Mouse (Mus musculus) neural tube, embryonic 15.5 days (tissue): Measurements from ENCODE around the gene Notch1. TPM values are rescaled to one million over a fixed set of nuclear protein-coding genes. Genes with fewer than 3 reads are reported as not detected.

Experiments
- ATAC-seq: fragments of 200-750 bp; cut with Nextera tagmentation; 2 replicates; pipeline ENCODE4 v1.8.0; 2017; ENCODE audit warnings: mild to moderate bottlenecking, moderate TSS enrichment, moderate library complexity; ENCODE audit not compliant: low FRiP score
- H3K27ac ChIP-seq: fragments of 300-500 bp; sonication (generic); replicated peaks from 2 replicates; pipeline ENCODE4 v1.5.1; 2015; ENCODE audit warnings: mild to moderate bottlenecking, inconsistent platforms
- H3K27me3 ChIP-seq: fragments of 300-500 bp; sonication (generic); replicated peaks from 2 replicates; pipeline ENCODE4 v1.6.1; 2015; ENCODE audit warnings: inconsistent platforms
- H3K36me3 ChIP-seq: fragments of 300-500 bp; sonication (generic); 2 replicates; pipeline ENCODE4 v1.6.1; 2015; ENCODE audit warnings: inconsistent platforms
- H3K4me1 ChIP-seq: fragments of 300-500 bp; sonication (generic); 2 replicates; pipeline ENCODE4 v1.6.1; 2015; ENCODE audit warnings: inconsistent platforms
- H3K4me2 ChIP-seq: fragments of 300-500 bp; sonication (generic); 2 replicates; pipeline ENCODE4 v1.6.1; 2015; ENCODE audit warnings: inconsistent platforms, mild to moderate bottlenecking, moderate library complexity
- H3K4me3 ChIP-seq: fragments of 300-500 bp; sonication (generic); replicated peaks from 2 replicates; pipeline ENCODE4 v1.5.1; 2015; ENCODE audit warnings: mild to moderate bottlenecking, inconsistent platforms
- H3K9ac ChIP-seq: fragments of 300-500 bp; sonication (generic); replicated peaks from 2 replicates; pipeline ENCODE4 v1.6.1; 2015; ENCODE audit warnings: mild to moderate bottlenecking, inconsistent platforms
- H3K9me3 ChIP-seq: fragments of 300-500 bp; sonication (generic); replicated peaks from 2 replicates; pipeline ENCODE4 v1.6.1; 2016; ENCODE audit warnings: inconsistent platforms
- WGBS: fragments of 180-500 bp; shearing (Covaris S2); methylation state at CpG from one replicate; pipeline ENCODE4 v1.1.7; 2015; ENCODE audit warnings: mixed read lengths; 5-methylcytosine and 5-hydroxymethylcytosine counted together
- polyA plus RNA-seq: library from polyadenylated mRNA; unstranded; fragments of >200 nt; fragmentation: Nextera tagmentation; extraction: Ambion mirVana; gene quantifications from 2 replicates; pipeline ENCODE4 v1.2.1, GENCODE M21; 2015

Notch1 gene
- polyA plus RNA-seq, 1 experiment from 2014 or later, result 11.7 TPM

DNA sequence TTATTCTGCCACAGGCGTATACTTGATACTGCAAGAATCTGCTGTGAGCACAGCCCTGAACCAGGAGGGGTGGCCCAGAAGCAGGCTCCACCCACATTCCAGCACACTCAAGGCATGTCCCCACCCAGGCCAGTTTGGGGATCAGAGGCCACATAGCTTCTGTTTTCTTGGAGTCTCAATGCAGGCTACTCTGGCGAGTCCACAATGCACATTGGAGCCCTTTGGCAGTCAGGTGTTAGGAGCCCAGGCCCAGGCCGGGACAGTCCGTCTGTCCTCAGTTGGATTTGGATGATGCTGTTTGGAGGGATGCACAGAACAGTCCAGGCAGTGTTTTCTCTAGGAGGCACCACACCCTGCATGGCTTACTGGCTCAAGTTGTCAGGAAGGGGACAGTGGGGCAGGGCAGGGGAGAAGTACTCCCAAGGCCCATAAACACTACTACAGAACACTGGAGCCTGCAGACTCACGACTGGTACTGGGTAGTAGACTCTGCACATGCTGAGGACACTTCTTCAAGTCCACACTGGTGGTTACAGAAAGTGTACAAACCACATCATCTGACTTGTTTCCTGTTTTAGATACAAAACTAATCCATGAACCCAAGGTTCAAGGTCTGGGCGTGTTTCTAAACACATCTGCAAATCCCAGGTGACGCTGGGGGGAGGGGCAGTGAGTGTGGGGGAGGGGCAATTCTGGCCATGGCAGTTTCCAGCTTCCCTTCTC lies 57.9 kb downstream of the Notch1 start:
- H3K9ac ChIP-seq, result no peak overlapping the region
- H3K9me3 ChIP-seq, result no peaks in the 10 kb centered on the region
- WGBS, result 49% methylated on average over 7 of the region's 7 CpGs
- ATAC-seq, result 0 out of 2 replicates have a peak, but pooled peaks have one; percentile 21
- H3K27ac ChIP-seq, result 0 out of 2 replicates have a peak overlapping the region, but pooled peaks have one; percentile 19
- H3K4me1 ChIP-seq, result peaks cover 8% of the 10 kb centered on the region; the same call in 1 of the 2 replicates
- H3K4me3 ChIP-seq, result no peak overlapping the region
- H3K4me2 ChIP-seq, result no peak overlapping the region
- H3K36me3 ChIP-seq, result peaks cover 22% of the 10 kb centered on the region
- no peaks in the 10 kb centered on the region for H3K27me3 ChIP-seq

DNA sequence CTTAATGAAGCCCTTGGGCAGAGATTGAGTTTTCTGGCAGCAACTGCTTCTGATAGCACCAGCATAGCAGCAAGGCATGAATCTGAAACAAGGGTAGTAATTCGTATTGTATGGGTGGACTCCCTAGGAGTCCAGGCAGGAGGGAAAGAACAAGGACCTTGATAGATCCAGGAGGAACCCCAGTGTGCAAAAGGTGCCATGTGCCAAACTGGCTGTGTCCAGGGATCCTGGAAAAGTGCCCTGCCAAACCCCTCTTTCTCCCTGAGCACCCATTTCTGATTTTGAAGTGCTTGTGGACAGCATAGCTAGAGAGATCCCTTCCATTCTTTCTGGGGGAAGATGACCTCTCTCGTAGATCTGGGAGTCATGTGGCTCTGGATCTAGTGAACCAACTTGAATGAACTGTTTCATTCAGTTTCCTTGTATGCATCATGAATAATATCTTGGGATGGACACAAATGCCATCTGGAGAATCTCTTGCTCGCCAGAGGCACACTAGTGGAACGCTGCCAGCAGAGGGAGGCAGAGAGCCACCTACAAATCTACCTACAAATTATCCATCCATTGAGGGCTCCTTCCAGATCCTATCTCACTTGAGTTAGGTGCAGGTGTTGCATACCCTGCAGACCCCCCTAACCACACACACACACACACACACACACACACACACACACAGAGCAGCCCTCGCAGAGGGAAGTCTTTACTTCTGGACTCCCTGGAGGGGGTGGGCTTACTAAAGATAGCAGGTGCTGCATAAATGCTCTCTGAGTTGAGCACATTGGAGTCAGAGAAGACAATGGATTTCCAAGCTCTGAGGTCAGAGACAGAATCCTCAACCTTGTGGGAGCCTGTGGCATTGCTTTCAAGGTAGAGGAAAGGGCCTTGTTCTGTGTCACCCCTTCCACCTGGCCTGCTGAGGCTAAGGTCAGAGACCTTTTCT lies 67.1 kb downstream of the Notch1 start:
- Histone ChIP-seq H3K9ac (0 out of 2 replicates have a peak overlapping the region, but pooled peaks have one; percentile 3), H3K4me1 (peaks cover 39% of the 10 kb centered on the region), H3K9me3 (no peaks in the 10 kb centered on the region), H3K4me2 (no peak overlapping the region; the same call in 1 of the 2 replicates), H3K4me3 (no peak overlapping the region), H3K27me3 (no peaks in the 10 kb centered on the region), H3K36me3 (no peaks in the 10 kb centered on the region), H3K27ac (no peak overlapping the region)
- no peak for ATAC-seq
- WGBS, result 23% methylated on average over 5 of the region's 5 CpGs

DNA sequence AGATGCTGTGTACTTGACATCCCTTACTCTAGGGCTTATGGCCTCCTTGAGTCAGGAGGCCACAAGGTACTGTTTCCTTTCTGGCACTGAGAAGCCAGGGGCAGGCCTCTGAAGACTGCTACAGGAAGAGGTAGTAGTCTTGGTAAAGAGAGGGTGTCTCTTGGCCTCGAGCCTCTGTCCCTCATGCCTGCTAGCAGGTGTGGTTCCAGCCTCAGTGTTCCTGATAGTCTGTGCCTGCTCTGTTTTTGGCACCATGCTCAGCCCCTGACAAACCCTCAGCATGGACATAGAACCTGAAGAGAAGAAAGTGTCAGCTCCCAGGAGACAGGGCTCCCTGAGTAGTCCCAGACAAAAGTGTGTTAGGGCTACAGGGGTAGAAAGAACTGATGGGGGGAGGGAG lies 69.0 kb downstream of the Notch1 start:
- no peak overlapping the region for H3K4me2 ChIP-seq
- ATAC-seq, result no peak
- no peak overlapping the region for H3K27ac ChIP-seq
- no peaks in the 10 kb centered on the region for H3K9me3 ChIP-seq
- H3K4me3 ChIP-seq, result no peak overlapping the region
- H3K27me3 ChIP-seq, result no peaks in the 10 kb centered on the region
- H3K36me3 ChIP-seq, result no peaks in the 10 kb centered on the region
- WGBS, result 84% methylated on average over 1 of the region's 1 CpGs
- H3K4me1 ChIP-seq, result peaks cover 56% of the 10 kb centered on the region
- peak overlapping the region; percentile 34; the same call in 1 of the 2 replicates for H3K9ac ChIP-seq

DNA sequence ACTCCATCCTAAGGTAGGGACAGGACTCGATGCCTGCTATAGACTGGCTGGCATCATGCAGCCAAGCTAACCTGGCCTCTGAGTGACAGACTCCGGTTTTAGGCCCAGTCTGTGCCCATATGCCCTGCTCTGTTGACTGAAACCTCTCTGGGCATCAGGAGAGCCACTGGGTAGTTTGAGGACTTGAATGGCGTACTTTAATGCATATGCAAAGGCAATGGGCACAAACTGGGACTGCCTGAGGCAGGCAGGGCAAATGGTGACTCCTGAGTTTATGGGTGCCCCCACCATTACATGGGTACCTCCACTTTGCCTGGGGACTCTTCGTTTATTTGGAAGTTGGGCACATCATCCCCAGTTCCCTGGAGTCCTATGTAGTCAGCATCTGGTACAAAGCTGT lies 69.8 kb downstream of the Notch1 start:
- peak overlapping the region; percentile 93 for H3K4me2 ChIP-seq
- H3K36me3 ChIP-seq, result peaks cover 2% of the 10 kb centered on the region
- H3K9me3 ChIP-seq, result no peaks in the 10 kb centered on the region
- H3K27ac ChIP-seq, result peak overlapping the region; percentile 94; the same call in 1 of the 2 replicates
- no peaks in the 10 kb centered on the region for H3K27me3 ChIP-seq
- WGBS, result 67% methylated on average over 4 of the region's 4 CpGs
- peak overlapping the region; percentile 70 for H3K9ac ChIP-seq
- peaks cover 62% of the 10 kb centered on the region for H3K4me1 ChIP-seq
- H3K4me3 ChIP-seq, result peak overlapping the region; percentile 68
- no peak for ATAC-seq

DNA sequence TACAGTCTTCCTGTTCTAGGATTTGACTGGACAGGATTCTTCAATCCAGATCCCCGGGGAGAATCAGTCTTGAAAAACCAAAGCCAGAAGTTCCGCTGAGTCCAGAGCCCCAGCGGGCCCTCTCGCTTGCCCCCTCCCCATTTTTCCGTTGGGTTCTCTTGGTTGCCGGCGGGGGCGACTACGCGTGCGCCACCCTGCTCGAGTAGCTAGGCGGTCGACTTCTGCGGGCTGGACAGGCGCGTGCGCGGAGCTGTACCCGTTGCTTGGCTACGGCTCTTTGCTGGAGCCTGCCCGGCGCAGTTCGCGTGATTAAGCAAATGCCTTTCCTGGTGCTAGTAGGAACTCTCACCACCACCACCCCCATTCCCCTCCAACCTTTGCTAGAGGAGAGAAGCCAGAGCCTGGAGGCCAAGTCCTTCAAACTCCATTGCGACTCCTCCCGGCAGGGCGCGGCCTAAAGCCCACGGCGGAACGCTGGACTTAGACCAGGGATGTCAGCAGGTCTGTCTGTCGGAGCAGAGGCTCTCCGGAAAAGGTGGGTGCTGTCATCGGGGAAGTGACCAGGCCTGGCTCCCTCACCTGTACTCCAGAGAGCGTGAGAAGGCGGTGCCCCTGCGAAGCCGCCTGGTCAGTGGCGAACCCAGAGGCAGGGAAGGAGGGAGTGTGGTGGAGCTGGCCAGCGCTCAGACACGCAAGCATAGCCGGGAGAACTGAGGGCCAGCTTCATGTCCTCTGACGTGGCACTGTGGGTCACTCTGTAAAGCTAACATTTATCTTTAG lies 70.6 kb downstream of the Notch1 start:
- H3K4me1 ChIP-seq, result peaks cover 64% of the 10 kb centered on the region
- peaks cover 10% of the 10 kb centered on the region for H3K36me3 ChIP-seq
- under 1% methylated on average over 44 of the region's 44 CpGs for WGBS
- peak overlapping the region; percentile 68 for H3K4me3 ChIP-seq
- no peaks in the 10 kb centered on the region for H3K9me3 ChIP-seq
- peak overlapping the region; percentile 70 for H3K9ac ChIP-seq
- peak; percentile 93 for ATAC-seq
- no peaks in the 10 kb centered on the region for H3K27me3 ChIP-seq
- H3K4me2 ChIP-seq, result peak overlapping the region; percentile 93
- H3K27ac ChIP-seq, result peak overlapping the region; percentile 94

DNA sequence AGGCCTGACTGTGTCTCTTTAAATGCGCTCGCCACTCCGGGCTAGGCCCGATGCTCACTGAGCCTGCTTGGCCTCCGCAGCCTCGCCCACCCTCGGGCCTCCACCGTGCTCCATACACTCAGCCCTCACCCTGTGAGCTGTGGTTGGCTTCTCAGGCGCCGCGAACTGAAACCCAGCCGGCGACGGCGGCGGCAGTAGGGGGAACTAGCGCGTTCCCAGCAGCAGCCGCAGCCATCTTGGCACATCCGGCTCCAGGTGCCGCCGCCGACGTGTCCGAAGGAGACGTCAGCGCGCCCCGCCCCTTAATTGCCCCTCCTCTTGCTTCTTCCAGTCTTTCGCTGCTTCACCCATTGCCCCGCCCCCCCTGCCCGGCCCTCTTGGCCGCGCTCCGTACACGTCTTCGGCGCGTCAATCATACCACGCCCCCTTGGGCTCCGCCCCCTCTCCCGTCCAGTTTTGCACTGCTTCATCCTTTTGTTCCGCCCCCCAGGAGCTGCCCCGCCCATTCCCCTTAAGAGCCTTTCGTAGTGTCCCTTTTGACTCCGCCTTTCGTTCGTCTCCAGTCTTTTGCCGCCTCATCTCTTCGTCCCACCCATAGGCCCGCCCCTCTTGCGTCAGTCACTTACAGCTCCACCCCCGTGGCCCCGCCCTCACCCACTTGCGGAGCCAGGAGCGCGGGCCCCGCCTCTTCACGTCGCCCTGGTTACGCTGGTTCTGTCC lies 71.4 kb downstream of the Notch1 start, which contains the start of gene Sec16a:
TSS of gene Sec16a (minus strand) at position 271 of the 720 bp plus-strand sequence.
- under 1% methylated on average over 60 of the region's 61 CpGs for WGBS
- Histone ChIP-seq H3K9ac (peak within 1 kb of the TSS; percentile 74), H3K4me1 (peaks cover 64% of the 10 kb centered on the region)

DNA sequence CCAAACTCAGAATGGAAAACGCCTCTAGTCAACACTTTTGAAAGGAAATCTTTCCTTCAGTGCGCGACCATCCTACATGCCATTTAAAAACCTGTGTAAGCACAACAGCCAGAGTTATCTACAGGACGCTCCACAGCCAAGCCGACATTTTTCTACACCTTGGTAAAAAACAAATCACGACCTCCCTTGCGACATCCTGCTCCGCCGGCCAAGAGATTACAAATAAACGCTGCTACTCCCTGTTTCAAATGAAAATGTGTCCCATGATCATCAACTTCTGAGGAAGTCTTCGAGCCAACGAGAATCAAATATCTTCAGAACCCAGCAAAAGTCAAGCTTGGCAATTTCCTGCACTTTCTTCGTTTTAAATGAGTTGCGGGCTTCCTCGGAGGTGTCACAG lies 72.1 kb downstream of the Notch1 start:
- Histone ChIP-seq H3K27me3 (no peaks in the 10 kb centered on the region), H3K9ac (peak overlapping the region; percentile 74), H3K4me2 (peak overlapping the region; percentile 66), H3K4me3 (peak overlapping the region; percentile 68), H3K27ac (peak overlapping the region; percentile 88), H3K4me1 (peaks cover 59% of the 10 kb centered on the region), H3K36me3 (peaks cover 25% of the 10 kb centered on the region), H3K9me3 (no peaks in the 10 kb centered on the region)
- no peak for ATAC-seq
- 6% methylated on average over 15 of the region's 15 CpGs for WGBS

More for the DNA sequence above, 71.4 kb downstream of the Notch1 start, which contains the start of gene Sec16a:
- no peaks in the 10 kb centered on the region for H3K27me3 ChIP-seq
- no peaks in the 10 kb centered on the region for H3K9me3 ChIP-seq
- peak; percentile 95 for ATAC-seq
- peak within 1 kb of the TSS; percentile 94 for H3K27ac ChIP-seq
- peaks cover 17% of the 10 kb centered on the region for H3K36me3 ChIP-seq
- H3K4me3 ChIP-seq, result peak within 1 kb of the TSS; percentile 68
- peak within 1 kb of the TSS; percentile 93 for H3K4me2 ChIP-seq

DNA sequence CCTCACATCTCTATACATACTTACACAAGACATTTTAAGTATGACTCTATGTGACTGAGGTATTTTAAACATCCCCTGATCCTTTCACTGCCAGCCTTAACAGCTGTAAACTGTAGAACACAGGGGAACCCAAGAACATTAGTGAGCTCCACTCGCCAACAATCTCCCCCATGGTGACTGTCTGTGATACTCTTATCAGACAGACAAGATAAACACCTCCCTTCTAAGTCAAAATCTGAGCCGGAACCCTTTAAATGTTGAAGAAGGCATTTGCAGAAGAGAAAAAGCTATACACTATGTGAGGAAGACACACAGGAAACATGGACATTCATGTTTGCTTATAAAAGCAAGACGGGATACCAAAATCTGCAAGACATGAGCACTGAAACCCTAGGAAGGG lies 72.6 kb downstream of the Notch1 start:
- H3K4me2 ChIP-seq, result peak overlapping the region; percentile 66
- no peaks in the 10 kb centered on the region for H3K27me3 ChIP-seq
- peak overlapping the region; percentile 68 for H3K4me3 ChIP-seq
- H3K9ac ChIP-seq, result peak overlapping the region; percentile 74
- H3K36me3 ChIP-seq, result peaks cover 30% of the 10 kb centered on the region
- 57% methylated on average over 3 of the region's 3 CpGs for WGBS
- no peaks in the 10 kb centered on the region for H3K9me3 ChIP-seq
- H3K4me1 ChIP-seq, result peaks cover 59% of the 10 kb centered on the region
- ATAC-seq, result no peak
- H3K27ac ChIP-seq, result no peak overlapping the region

DNA sequence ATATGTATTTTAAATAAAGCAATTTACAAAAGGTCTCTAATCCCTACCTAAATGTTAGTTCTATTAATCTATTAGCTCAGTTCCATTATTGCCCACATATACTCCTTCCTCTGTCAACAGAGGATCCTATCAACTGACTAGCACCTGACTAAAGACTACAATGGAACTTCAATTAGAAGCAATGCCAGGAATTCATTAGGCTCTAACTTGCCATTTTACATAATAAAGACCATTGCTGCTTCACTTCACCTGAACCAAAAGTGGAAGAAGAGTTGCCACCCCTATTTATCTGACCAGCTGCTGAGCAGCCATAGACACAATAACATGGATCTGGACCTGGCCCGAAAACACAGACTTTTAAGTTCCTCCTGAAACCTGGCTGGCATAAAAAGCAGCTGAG lies 73.6 kb downstream of the Notch1 start:
- Histone ChIP-seq H3K4me3 (no peak overlapping the region), H3K27me3 (no peaks in the 10 kb centered on the region), H3K27ac (no peak overlapping the region), H3K4me2 (peak overlapping the region; percentile 66), H3K9me3 (no peaks in the 10 kb centered on the region), H3K4me1 (peaks cover 59% of the 10 kb centered on the region), H3K9ac (no peak overlapping the region), H3K36me3 (peaks cover 40% of the 10 kb centered on the region)
- ATAC-seq, result no peak
- 72% methylated on average over 1 of the region's 1 CpGs for WGBS

DNA sequence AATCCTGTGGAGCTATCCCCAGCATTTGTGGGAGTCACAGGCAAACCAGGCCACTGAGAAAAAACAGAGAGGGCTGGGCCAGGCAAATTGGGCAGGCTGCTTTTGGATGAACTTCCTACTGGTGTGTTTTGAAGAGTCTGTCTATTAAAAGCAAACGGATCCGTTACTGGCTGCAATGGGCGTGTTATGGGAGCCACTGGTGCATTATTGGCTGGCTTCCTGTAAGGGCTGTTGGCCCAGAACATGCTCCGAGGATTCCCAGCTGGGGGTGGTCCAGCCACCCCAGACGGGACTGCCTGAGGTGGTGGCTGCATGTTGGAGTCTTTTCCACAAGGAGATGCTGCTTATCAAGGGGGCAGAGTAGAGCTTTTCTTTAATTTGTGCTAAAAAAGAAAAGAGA lies 74.8 kb downstream of the Notch1 start:
- Histone ChIP-seq H3K4me3 (no peak overlapping the region), H3K4me2 (no peak overlapping the region), H3K4me1 (peaks cover 56% of the 10 kb centered on the region), H3K9ac (no peak overlapping the region), H3K27ac (no peak overlapping the region), H3K9me3 (no peaks in the 10 kb centered on the region), H3K27me3 (no peaks in the 10 kb centered on the region), H3K36me3 (peaks cover 44% of the 10 kb centered on the region)
- ATAC-seq, result no peak
- WGBS, result 74% methylated on average over 5 of the region's 5 CpGs
